Mouse (Mus musculus) spleen, adult 2 months (tissue): ENCODE results near the gene Nampt.

Experiments
- CTCF ChIP-seq: fragments of 200-500 bp; IDR thresholded peaks from 2 replicates; pipeline ENCODE4 v1.5.1; 2011; ENCODE audit warnings: mild to moderate bottlenecking, inconsistent platforms; ENCODE audit not compliant: insufficient read depth, insufficient read length, insufficient replicate concordance; ENCODE audit errors: extremely low read depth
- POLR2A ChIP-seq: fragments of 200-500 bp; IDR thresholded peaks from 2 replicates; pipeline ENCODE4 v1.6.1; 2011; ENCODE audit warnings: low read depth, low read length, inconsistent platforms

DNA sequence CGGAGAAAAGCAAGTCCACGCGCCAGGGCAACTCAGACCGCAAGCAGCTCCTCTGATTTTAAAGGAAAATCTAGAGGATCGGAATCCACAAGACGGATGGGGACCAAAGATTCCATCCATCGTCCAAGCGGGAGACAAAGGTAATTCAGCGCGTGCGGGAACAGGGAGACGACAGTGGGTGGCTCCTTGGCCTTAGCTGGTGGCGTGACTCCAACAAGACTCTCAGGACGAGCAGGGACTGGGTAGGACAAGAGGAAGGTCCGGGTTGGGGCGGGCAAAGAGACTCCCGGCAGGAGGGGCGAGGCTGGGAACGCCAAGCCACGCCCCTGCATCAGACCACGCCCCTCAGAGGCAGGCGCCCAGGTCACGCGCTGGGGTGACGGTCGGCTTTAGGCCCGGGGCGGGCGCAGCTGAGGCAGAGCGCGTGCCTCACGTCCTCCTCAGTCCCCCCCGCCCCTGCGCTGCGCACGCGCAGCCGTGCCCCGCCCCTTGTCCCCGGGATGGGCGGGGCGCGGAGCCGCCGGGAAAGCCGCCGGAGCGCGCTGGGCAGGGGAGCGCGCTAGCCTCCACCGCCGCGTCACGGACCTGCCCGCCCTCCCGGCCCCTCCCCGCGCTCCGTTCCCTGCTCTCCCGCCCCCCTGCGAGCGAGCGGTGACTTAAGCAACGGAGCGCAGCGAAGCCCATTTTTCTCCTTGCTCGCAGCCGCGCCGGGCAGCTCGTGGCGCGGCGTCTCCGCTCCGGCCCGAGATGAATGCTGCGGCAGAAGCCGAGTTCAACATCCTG, 669 bp downstream of the Nampt start:
- TF ChIP-seq CTCF (no peak), POLR2A (no peak)
